Mouse (Mus musculus) lung, postnatal 4 days (tissue): Measurements from ENCODE around the gene Hoxb3.
A peak's percentile ranks its signal among the peaks of the same experiment; 100 is the strongest.

Source experiments
- DNase-seq, 2 experiments: peaks; one replicate each; pipeline ENCODE4 v3.0.0; 2021

Gene Hoxb3

DNA sequence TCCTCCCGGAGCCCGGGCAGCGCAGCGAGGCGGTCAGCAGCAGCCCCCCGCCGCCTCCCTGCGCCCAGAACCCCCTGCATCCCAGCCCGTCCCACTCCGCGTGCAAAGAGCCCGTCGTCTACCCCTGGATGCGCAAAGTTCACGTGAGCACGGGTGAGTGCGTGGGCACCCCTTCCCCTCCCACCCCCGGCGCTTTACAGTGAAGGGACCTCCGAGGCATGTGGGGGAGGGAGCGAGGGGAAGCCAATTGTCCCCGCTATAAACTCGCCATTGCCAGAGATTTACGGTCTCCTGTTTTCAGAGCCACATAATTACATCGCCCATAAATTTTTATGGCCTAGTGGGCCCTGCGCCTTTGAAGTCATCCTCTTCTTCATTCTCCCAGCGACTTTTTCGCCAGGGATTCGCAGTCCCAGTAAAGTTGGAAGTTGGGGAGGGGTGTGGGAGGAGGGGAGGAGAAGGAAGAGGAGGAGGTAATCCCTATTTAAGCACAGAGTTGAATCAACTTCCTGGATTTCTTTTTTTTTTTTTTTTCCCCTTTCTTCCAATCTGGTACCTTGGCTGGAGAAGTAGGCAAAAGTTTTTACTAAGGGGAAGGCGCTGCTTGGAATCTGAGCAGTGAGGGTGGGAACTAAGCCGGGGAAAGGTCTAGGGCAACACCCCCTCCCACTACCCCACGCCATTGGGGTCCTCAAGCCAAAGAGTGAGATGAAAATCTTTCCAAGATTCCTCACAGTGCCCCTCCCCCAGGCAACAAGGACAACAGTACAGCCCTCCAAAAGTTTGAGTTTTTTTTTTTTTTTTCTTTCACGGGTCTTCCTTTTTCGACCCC, 3.8 kb upstream of the Hoxb3 start:
- DNase-seq = peak in 1 of 2 experiments; percentile 61

DNA sequence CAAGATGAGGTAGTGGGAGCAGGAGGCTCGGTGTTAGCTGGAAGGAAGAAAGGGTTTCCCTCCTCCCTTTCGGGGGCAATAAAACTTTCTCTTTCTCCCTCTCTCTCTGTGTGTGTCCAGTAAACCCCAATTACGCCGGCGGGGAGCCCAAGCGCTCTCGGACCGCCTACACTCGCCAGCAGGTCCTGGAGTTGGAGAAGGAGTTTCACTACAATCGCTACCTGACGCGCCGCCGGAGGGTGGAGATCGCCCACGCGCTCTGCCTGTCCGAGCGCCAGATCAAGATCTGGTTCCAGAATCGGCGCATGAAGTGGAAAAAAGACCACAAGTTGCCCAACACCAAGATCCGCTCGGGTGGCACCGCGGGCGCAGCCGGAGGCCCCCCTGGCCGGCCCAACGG, 3.2 kb upstream of the Hoxb3 start:
- peak in 1 of 2 experiments; percentile 65 for DNase-seq

DNA sequence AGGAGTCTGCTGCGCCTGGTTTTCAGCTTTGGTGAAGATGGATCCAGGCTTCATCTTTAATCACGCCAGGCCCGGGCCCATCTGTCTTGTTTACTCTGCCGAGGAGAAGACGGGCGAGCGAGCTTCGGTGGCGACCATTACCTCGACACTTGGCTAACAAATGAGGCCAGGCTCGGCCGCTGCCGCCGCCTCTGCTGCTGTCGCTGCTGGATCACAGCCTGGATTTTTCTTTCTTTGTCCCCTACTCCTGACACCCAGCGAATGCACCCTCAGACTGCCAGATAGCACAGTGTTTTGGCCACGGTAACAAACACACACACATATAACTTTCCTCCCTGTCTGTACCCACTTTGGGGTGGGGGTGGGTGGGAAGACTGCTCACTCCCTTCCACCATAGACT, 2.4 kb upstream of the Hoxb3 start:
- peak in 1 of 2 experiments; percentile 64 for DNase-seq

- no peak for DNase-seq
Observed at GRCm38 (mm10) chr11:96321846-96322245, 1.3 kb upstream of the Hoxb3 start.

- no peak for DNase-seq
Observed at GRCm38 (mm10) chr11:96322738-96323137, 388 bp upstream of the Hoxb3 start.

DNA sequence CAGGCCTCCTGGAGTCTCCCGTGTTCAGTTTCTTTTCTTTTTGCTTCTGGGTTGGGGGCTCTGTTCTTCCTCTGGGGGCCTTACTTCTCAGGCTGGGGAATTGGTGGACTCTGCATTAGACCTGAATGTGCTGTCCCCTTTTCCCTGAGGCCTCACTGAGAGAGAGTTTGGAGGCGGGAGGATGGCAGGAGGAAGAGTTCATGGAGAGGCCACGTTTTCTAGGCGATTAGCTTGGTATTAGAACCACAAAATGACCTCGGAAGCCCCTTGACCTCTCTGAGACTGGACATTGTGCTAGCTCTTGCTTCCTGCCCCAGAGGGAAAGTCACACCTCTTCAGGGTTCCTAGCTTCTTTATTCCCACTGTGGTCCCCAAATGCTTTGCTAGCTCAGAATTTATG, 999 bp downstream of the Hoxb3 start:
- no peak for DNase-seq

DNA sequence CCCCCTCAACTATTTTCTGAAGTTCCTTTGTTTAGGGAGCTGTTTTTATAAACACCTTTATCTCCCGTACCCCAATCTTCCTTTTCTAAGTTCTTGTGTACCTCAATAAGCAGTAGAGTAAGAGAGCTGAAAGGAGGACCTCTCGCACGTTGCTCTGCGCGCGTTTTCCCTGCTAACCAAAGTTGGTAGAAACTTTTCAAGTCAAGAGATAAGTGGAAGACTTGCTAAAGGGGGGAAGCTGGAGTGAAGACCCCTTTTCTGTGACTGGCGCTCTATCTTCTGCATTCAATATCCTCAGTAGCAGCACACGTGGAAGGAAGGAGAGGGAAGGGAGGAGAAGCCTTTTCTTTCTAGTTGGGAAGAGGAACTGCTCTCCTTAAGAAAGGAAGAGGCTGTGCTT, 1.8 kb downstream of the Hoxb3 start:
- no peak for DNase-seq

DNA sequence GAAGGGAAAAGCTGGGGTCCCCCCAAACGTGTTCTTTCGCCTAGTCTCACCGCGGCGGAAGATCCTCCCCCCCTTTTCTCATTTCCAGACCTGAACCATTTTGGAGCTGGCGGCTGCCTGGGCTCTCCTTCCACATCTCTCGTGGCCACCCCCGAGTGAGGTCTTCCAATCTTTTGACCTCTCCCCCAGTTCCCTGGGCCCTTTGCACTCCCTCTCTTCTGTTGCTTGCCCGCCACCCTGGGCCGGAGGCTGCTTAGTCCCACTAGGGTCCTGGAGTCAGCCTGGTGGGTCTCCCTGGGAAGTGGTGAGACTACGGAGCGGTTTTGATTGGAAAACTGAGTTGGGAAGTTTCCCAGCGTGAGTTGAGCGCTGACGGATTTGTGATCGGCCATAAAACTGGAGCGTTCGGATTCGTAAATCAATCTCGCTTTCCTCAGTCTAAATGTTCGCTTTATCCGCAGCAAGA, 2.7 kb downstream of the Hoxb3 start:
- DNase-seq = no peak

GRCm38 (mm10) chr11:96326705-96327104, 3.6 kb downstream of the Hoxb3 start:
- no peak for DNase-seq

DNA sequence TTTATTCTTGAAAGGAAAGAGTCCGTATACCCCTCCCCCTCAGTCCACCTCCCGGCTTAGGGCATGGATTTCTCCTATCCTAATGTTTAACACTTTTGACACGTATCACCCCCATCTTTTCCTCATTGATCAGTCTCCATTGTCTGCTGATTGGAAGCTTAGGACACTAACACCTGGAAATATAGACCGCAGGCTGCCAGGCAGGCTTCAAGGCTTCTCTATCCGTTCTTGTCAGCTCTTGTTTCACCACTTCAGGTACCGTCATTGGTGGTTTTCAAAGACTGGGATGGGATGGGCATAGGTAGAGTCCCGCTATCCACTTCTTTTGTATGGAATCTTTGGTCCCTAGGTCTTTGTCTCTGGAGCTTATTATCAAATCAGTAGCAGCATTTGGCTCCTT, 4.0 kb downstream of the Hoxb3 start:
- no peak for DNase-seq

DNA sequence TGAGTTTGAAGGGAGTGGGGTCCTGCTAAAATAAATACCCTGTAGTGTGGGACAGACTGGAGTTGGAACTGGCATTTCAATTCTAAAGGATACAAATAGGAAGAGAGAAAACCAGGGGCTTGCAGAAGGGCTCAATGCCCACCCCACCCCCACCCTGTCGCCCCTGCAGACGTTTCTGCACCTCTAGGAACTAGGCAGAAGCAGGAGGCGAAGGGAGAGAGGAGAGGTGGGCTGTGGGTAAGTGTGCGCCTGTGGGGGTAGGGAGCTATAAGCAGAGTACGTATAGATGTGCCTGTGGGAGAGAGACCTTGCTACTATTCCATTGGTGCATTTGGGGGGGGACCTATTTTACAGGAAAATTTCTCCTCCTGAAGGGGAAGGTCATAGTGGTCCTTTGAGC, 4.6 kb downstream of the Hoxb3 start:
- DNase-seq = no peak

GRCm38 (mm10) chr11:96328605-96329004, 5.5 kb downstream of the Hoxb3 start:
- no peak for DNase-seq

GRCm38 (mm10) chr11:96332105-96332504, 9.0 kb downstream of the Hoxb3 start:
- no peak for DNase-seq

DNA sequence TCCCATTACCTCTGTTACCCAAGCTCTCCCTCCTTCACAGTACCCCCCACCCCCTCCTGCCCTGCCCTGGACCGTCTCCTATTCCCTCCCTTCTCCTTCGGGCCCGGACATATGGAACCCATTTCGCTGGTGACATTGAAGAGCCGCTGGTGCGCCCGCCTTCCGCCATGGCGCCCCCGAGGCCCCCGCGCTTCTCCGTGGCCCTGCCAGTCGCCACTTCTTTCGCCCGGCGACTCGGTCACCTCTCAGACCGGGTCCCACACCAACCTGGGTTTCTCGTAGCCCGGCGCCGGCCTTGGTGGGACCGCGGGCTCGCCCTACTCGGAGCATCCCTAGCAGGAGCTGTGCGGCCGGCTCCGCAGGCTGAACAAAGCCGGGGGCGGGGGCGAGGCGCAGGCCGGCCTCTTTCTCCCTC, 9.5 kb downstream of the Hoxb3 start:
- DNase-seq = peak in 1 of 2 experiments; percentile 74

DNA sequence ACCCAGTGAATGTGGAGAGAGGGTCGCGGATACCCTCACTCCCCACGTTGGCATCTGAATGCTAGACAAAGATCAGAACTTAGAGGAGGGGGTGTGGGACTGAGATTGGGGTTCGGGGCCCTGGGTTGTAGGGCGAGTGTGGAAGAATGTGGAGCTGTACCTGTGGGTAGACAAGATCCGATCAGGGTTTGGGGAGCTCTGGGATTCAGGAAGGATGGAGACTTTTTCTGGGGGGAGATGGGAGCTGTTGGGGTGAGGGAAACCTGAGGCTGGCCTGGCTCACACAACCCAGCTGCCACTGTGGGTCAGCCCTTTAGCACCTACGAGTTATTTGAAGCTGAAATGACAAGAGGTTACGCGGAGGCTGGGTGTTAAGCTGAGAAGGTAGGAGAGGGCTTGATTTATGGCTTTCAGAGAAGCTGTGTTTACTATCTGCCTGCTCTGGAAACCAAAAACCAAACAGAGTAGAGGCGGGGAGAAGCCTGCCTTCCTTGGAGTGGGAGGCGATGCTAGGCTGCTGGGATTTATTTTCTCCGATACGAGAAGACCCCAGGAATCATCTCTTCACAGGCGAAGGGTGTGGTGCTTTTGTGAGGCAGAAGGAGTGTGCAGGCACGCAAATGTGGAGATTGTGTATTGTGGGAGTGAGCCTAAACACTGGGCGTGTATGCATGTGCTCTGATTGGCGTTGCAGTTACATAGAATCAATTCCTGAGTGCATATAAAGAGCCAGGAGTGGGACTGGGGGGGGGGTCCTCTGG, 10.3 kb downstream of the Hoxb3 start:
- DNase-seq = peak in 1 of 2 experiments; percentile 22

DNA sequence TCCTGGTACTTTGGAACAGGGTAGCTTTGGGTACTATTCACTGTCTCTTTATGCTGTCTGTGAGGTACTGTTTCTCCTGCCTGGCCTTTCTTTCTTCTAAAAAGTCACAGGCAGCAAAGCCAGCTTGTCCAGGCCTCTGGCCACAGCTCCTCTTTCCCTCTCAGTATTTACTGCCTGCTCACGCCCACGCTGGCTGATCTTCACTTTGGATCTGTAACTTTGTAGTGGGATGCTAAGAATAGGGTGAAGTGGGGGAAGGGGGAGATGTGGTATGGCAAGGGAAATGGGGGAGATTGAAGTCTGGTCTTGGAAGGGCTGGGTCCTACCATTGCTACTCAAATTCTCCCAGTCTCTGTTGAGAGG, 10.9 kb downstream of the Hoxb3 start:
- peak in 1 of 2 experiments; percentile 47 for DNase-seq

GRCm38 (mm10) chr11:96334998-96335397, 11.9 kb downstream of the Hoxb3 start:
- DNase-seq = peak in 1 of 2 experiments; percentile 11

DNA sequence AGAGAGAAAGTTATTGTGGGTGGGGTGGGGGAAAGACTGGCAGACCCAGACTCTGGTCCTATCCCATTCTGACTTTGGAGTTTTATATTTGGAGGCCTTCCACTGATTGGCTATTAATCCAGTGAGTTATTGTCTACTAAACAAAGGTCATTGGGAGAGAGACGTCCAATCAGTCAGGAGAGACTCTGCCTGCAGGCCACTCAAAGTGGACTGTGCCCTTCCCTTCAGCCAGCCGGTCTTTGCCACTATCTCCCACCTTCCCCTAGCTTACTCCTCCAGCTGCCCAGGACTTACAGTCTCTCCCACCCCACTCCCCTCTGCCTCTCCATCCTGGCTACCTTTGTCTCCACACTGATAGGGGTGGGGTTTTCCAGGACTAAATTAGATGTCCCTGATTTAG, 13.5 kb downstream of the Hoxb3 start:
- no peak for DNase-seq

GRCm38 (mm10) chr11:96337026-96337425, 13.9 kb downstream of the Hoxb3 start:
- DNase-seq = no peak

DNA sequence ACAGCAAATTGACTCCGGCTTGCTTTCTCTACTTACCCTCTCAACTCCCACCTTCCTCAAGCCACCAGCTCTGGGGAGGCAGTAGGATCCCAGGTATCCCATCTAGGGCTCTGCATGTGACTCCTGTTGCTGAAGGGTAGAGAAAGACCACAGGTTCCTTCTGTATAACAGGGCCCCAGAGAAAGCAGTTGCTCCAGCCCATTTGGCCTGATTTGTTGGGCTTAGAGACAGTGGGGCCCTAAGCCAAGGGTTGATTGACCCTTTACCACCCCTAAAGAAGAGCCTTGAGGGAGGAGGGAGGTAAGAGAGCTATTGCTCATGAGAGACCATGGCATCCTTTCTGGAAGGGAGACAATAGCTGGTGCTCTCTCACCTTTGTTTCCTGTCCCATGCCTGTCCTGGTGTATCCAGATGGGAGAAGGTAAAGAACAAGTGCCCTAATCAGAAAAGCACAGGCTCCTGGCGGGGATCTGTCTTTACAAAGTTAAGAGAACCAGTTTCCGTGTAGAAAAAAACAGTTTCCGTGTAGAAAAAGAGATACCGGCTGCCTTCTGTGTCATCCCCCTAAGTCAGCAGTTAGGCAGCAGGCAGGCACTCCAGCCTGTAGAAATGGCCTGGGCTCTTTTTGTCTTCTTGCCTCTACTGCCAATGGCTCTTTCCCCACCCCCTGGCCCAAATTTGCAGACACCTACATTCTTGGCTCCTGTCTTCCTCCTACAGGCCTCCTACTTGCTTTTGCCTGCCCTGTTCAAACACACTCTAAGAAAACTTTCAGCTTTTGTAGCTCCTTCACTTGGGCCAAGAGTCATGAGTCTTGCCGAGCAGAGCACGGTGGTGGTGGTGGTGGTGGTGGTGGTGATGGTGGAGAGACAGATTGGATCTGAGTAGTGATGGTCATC, 16.1 kb downstream of the Hoxb3 start:
- no peak for DNase-seq

DNA sequence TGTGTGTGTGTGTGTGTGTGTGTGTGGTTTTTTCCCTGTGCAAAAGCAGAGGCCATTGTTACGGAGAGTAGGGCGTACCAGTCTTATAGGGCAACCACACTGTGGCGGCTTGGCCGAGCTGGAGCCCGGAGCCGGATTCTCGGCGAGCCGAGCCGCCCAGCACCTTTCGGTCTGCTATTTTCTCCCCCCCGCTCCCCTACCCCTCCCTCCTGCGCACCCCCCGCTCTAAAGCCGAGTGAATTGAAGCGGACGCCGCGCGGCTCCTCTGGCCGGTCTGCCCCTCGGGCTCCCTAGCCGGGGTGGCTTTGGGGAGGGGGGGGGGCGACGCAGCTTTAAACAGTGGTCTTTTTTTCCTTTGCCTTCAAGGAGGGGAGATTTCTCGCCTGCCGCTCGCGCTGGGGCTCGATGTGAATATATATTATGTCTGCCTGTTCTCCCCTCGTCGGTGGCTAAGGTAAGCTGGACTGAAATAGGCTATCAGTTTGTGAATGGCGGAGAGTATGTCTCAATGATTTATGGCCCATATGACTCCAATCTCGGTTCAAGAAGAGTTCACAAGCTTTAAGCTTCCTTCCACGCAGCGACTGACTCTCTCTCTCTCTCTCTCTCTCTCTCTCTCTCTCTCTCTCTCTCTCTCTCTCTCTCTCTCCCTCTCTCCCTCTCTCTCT, 17.7 kb downstream of the Hoxb3 start:
- DNase-seq = peak; percentile 38 to 63
